Mouse (Mus musculus) heart, embryonic 11.5 days (tissue): ENCODE results near the gene Olfr1126. TPM values are rescaled to one million over a fixed set of nuclear protein-coding genes. Genes with fewer than 3 reads are reported as not detected.

Source experiments
- ATAC-seq: fragments of 200-750 bp; cut with Nextera tagmentation; replicated peaks from 2 replicates; pipeline ENCODE4 v1.8.0; 2017; ENCODE audit warnings: moderate library complexity; ENCODE audit not compliant: insufficient number of reproducible peaks, low FRiP score, low TSS enrichment
- H3K27ac ChIP-seq: fragments of 300-500 bp; sonication (generic); 2 replicates; pipeline ENCODE4 v1.5.1; 2014; ENCODE audit warnings: mild to moderate bottlenecking, low read depth, low read length
- H3K27me3 ChIP-seq: fragments of 300-500 bp; sonication (generic); 2 replicates; pipeline ENCODE4 v1.6.1; 2014; ENCODE audit warnings: mild to moderate bottlenecking, low read length, mixed read lengths; ENCODE audit not compliant: control insufficient read depth, insufficient read depth
- H3K36me3 ChIP-seq: fragments of 300-500 bp; sonication (generic); 2 replicates; pipeline ENCODE4 v1.6.1; 2014; ENCODE audit warnings: mild to moderate bottlenecking, low read length, moderate library complexity, mixed read lengths; ENCODE audit not compliant: control insufficient read depth, insufficient read depth
- H3K4me1 ChIP-seq: fragments of 300-500 bp; sonication (generic); 2 replicates; pipeline ENCODE4 v1.6.1; 2014; ENCODE audit warnings: low read length; ENCODE audit not compliant: control insufficient read depth, insufficient read depth
- H3K4me2 ChIP-seq: fragments of 300-500 bp; sonication (generic); 2 replicates; pipeline ENCODE4 v1.6.1; 2014; ENCODE audit warnings: mild to moderate bottlenecking, moderate library complexity
- H3K4me3 ChIP-seq: fragments of 300-500 bp; sonication (generic); 2 replicates; pipeline ENCODE4 v1.5.1; 2014; ENCODE audit warnings: low read depth, low read length
- H3K9ac ChIP-seq: fragments of 300-500 bp; sonication (generic); 2 replicates; pipeline ENCODE4 v1.6.1; 2014; ENCODE audit warnings: mild to moderate bottlenecking, low read depth, low read length, moderate library complexity
- H3K9me3 ChIP-seq: fragments of 300-500 bp; sonication (generic); replicated peaks from 2 replicates; pipeline ENCODE4 v1.6.1; 2016; ENCODE audit warnings: low read length; ENCODE audit not compliant: control insufficient read depth
- WGBS: fragments of 180-500 bp; shearing (Covaris S2); extraction: QIAGEN DNeasy Blood & Tissue Kit; methylation state at CpG from one replicate; pipeline ENCODE4 v1.1.7; 2014; ENCODE audit not compliant: insufficient replicate concordance; 5-methylcytosine and 5-hydroxymethylcytosine counted together
- polyA plus RNA-seq: library from polyadenylated mRNA; unstranded; fragments of >200 nt; fragmentation: Nextera tagmentation; extraction: Ambion mirVana; gene quantifications from 2 replicates; pipeline ENCODE4 v1.2.1, GENCODE M21; 2014

The Olfr1126 gene
- polyA plus RNA-seq, 1 experiment from 2014 or later, result not detected

GRCm38 (mm10) chr2:87506265-87506664, 52.5 kb downstream of the Olfr1126 start, which contains the start of gene Pramel6:
TSS of gene Pramel6 (plus strand) at chr2:87506565.
- Histone ChIP-seq H3K9me3 (no peaks in the 10 kb centered on the region), H3K27ac (no peak within 1 kb of the TSS), H3K4me1 (no peaks in the 10 kb centered on the region), H3K9ac (no peak within 1 kb of the TSS), H3K4me3 (no peak within 1 kb of the TSS), H3K4me2 (no peak within 1 kb of the TSS), H3K36me3 (no peaks in the 10 kb centered on the region), H3K27me3 (no peaks in the 10 kb centered on the region)
- no peak for ATAC-seq
- WGBS, result 80% methylated on average over 6 of the region's 6 CpGs

Other genes starting within 250 kb of the Olfr1126 start
- not detected in 2 replicates for gene Olfr1113, start 245.0 kb upstream of the Olfr1126 start, polyA plus RNA-seq
- gene Olfr1115, start 205.9 kb upstream of the Olfr1126 start, polyA plus RNA-seq, result not detected in 2 replicates
- not detected in 2 replicates for gene Olfr1116, start 186.4 kb upstream of the Olfr1126 start, polyA plus RNA-seq
- not detected in 2 replicates for gene Olfr1118, start 146.4 kb upstream of the Olfr1126 start, polyA plus RNA-seq
- not detected in 2 replicates for gene Olfr1120, start 99.1 kb upstream of the Olfr1126 start, polyA plus RNA-seq
- gene Olfr1121, start 84.1 kb upstream of the Olfr1126 start, polyA plus RNA-seq, result not detected in 2 replicates
- not detected in 2 replicates for gene Olfr1122, start 68.1 kb upstream of the Olfr1126 start, polyA plus RNA-seq
- not detected in 2 replicates for gene Olfr1123, start 37.3 kb upstream of the Olfr1126 start, polyA plus RNA-seq
- not detected in 2 replicates for gene Olfr1124, start 23.7 kb upstream of the Olfr1126 start, polyA plus RNA-seq
- not detected in 2 replicates for gene Pramel7, start 43.1 kb downstream of the Olfr1126 start, polyA plus RNA-seq
- not detected in 2 replicates for gene Pramel6, start 52.6 kb downstream of the Olfr1126 start, polyA plus RNA-seq
- not detected in 2 replicates for gene Olfr153, start 77.8 kb downstream of the Olfr1126 start, polyA plus RNA-seq
- not detected in 2 replicates for gene Olfr1128, start 91.6 kb downstream of the Olfr1126 start, polyA plus RNA-seq
- not detected in 2 replicates for gene Olfr1129, start 119.9 kb downstream of the Olfr1126 start, polyA plus RNA-seq
- not detected in 2 replicates for gene Olfr1130, start 152.2 kb downstream of the Olfr1126 start, polyA plus RNA-seq
- not detected in 2 replicates for gene Olfr1131, start 173.1 kb downstream of the Olfr1126 start, polyA plus RNA-seq
- not detected in 2 replicates for gene Olfr1132, start 183.6 kb downstream of the Olfr1126 start, polyA plus RNA-seq
- not detected in 2 replicates for gene Olfr1133, start 193.4 kb downstream of the Olfr1126 start, polyA plus RNA-seq
- gene Olfr1134, start 204.5 kb downstream of the Olfr1126 start, polyA plus RNA-seq, result not detected in 2 replicates
- not detected in 2 replicates for gene Olfr1135, start 219.7 kb downstream of the Olfr1126 start, polyA plus RNA-seq
- not detected in 2 replicates for gene Olfr1136, start 240.0 kb downstream of the Olfr1126 start, polyA plus RNA-seq